Mouse (Mus musculus): Measurements from ENCODE around the gene Mettl6.

DNA sequence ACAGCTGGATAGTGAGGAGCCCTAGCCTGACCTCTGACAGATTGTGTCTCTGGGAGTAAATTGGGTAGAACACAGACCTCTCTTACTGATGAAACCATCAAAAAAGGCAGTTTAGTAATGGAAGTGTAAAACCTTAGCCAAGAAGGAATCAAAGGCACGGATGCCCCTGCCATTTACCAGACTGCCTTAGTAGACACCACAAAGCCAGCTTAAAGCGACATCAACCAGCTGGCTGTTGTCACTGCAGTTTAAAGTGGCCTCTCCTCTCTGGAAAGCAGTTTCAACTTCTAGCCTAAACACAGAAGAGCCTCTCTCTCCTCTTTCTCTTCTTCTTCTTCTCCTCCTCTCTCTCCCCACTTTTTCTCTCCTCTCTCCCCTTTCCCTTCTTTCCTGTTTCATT, 26.5 kb upstream of the Mettl6 start:
- no peak for TF ChIP-seq CTCF (IDR thresholded peaks at IDR 0.05; ENCODE audit: control insufficient read depth, insufficient read depth, insufficient replicate concordance, low read depth, low read length)
- TF ChIP-seq POLR2A (IDR thresholded peaks at IDR 0.05; ENCODE audit: control insufficient read depth, low read depth, low read length): no peak

Data from testis, adult 2 months (tissue).